In the genomic region with DNA sequence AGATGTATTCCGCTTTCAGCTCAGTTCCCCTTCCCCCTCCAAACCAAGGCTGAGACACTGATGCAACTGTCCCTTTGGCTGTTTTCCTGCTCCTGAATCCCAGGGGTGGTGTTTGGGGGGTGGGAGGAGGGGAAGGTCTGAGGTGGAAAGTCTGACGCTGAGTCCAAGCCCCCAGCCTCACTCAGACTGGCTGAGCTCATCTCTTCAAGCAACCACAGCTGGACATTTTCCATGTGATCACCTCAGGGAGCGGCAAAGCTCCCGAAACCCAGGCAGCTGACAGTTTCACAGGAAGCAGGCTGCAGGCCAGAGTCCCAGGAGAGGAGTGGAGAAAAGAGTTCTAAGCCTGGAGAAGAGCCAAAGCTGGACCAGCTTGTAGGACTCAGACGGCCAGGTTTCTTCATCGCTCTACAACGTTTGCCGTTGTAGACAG, we compare ENCODE assay signal across 10 mouse cellular contexts. TPM values are rescaled to one million over a fixed set of nuclear protein-coding genes. Genes with fewer than 3 reads are reported as not detected.
DNase-seq lines count a peak whose midpoint lies in the region; ATAC-seq lines count a peak whose summit lies in the region.
"Had no signal": no experiment of that assay in that cellular context is flagged by ENCODE, and none has a peak within 500 bp of the region (broad histone marks: within the 10 kb centered on the region; RNA-seq: fewer than 3 reads in every experiment).

No protein-coding gene starts in this region.

- DNase-seq in left cerebral cortex, postnatal 4 days = peak; percentile 56
- DNase-seq in left cerebral cortex, adult 9 months (ENCODE audit: low spot score in 2 of 2) = no peak
- DNase-seq in kidney, adult 9 months = peak; percentile 43
- peak; percentile 19 for DNase-seq in retina, embryonic 14.5 days (ENCODE audit: low spot score)
- DNase-seq in thymus, postnatal 25 days = no peak
- DNase-seq in adipocyte (ENCODE audit: low spot score) = no peak

- peak; percentile 42 for ATAC-seq in granulocyte monocyte progenitor cell, adult 5-6 weeks (replicated peaks; ENCODE audit: poor library complexity, severe bottlenecking)
- no peak for ATAC-seq in erythroid progenitor cell, adult 5-6 weeks (replicated peaks; ENCODE audit: low FRiP score, poor library complexity, severe bottlenecking)
- ATAC-seq: inflammation-experienced regulatory T-cells, adult 6 months; midbrain, embryonic 16.5 days had no signal

- intact Hi-C loops in left cerebral cortex, postnatal 4 days (cut with DNase I) = no loop called here

RNA-seq across cellular contexts. Expression of a gene that starts 10.3 kb away (rescaled TPM):
- 1 to 10 TPM; 7.4 to 7.6 TPM for total RNA-seq in left cerebral cortex, postnatal 4 days (2021)
- 24.7 and 29.8 TPM in 2 replicates for total RNA-seq in granulocyte monocyte progenitor cell, adult 5-6 weeks (2014; fragmentation: Nextera tagmentation)
- 5.0 and 12.7 TPM in 2 replicates for total RNA-seq in granulocyte monocyte progenitor cell, adult 5-6 weeks (2017)
- 2.2 and 5.0 TPM in 2 replicates for total RNA-seq in erythroid progenitor cell, adult 5-6 weeks (2015; ENCODE audit: low replicate concordance)
- total RNA-seq in erythroid progenitor cell, adult 5-6 weeks (2017; ENCODE audit: low replicate concordance) = 0.15 and 0.39 TPM in 2 replicates

RNA-seq across cellular contexts. Expression of a gene that starts 37.0 kb away (rescaled TPM):
- 10 to 100 TPM; 47.8 to 52.7 TPM for total RNA-seq in left cerebral cortex, postnatal 4 days (2021)
- total RNA-seq in granulocyte monocyte progenitor cell, adult 5-6 weeks (2014; fragmentation: Nextera tagmentation) = 17.5 and 24.9 TPM in 2 replicates
- 1.8 and 2.7 TPM in 2 replicates for total RNA-seq in granulocyte monocyte progenitor cell, adult 5-6 weeks (2017)
- total RNA-seq in erythroid progenitor cell, adult 5-6 weeks (2015; ENCODE audit: low replicate concordance) = 4.2 and 6.5 TPM in 2 replicates
- 0.30 and 0.77 TPM in 2 replicates for total RNA-seq in erythroid progenitor cell, adult 5-6 weeks (2017; ENCODE audit: low replicate concordance)

RNA-seq across cellular contexts. Expression of a gene that starts 53.4 kb away (rescaled TPM):
- total RNA-seq in left cerebral cortex, postnatal 4 days (2021) = not detected
- not detected in 2 replicates for total RNA-seq in granulocyte monocyte progenitor cell, adult 5-6 weeks (2014; fragmentation: Nextera tagmentation)
- total RNA-seq in granulocyte monocyte progenitor cell, adult 5-6 weeks (2017) = not detected in 2 replicates
- not detected in 2 replicates for total RNA-seq in erythroid progenitor cell, adult 5-6 weeks (2015; ENCODE audit: low replicate concordance)
- total RNA-seq in erythroid progenitor cell, adult 5-6 weeks (2017; ENCODE audit: low replicate concordance) = not detected in 2 replicates

Comparison
In these comparisons a context has a peak if more than half of its experiments do, and no peak if none do; other contexts are left out.
1. DNase-seq: peak in left cerebral cortex, postnatal 4 days (single experiment), kidney, adult 9 months (single experiment) and retina, embryonic 14.5 days (single experiment); none in left cerebral cortex, adult 9 months (0 of 2), thymus, postnatal 25 days (single experiment) and adipocyte (single experiment).